Mouse (Mus musculus) heart, adult 9 months (tissue): Measurements from ENCODE around the gene Rdm1.

Source experiments
- DNase-seq, 2 experiments: peaks; one replicate each; pipeline ENCODE4 v3.0.0; 2022; ENCODE audit warnings: low spot score in 2 of 2

Gene Rdm1

GRCm38 (mm10) chr11:101657886-101658750 lies 31.1 kb downstream of the Rdm1 start:
- peak; percentile 70 to 80 for DNase-seq

- peak; percentile 36 to 73 for DNase-seq
Observed at GRCm38 (mm10) chr11:101658751-101659558, 32.0 kb downstream of the Rdm1 start.

GRCm38 (mm10) chr11:101661191-101661590 lies 34.2 kb downstream of the Rdm1 start:
- DNase-seq: no peak

GRCm38 (mm10) chr11:101661786-101662185 lies 34.8 kb downstream of the Rdm1 start:
- DNase-seq: no peak

DNA sequence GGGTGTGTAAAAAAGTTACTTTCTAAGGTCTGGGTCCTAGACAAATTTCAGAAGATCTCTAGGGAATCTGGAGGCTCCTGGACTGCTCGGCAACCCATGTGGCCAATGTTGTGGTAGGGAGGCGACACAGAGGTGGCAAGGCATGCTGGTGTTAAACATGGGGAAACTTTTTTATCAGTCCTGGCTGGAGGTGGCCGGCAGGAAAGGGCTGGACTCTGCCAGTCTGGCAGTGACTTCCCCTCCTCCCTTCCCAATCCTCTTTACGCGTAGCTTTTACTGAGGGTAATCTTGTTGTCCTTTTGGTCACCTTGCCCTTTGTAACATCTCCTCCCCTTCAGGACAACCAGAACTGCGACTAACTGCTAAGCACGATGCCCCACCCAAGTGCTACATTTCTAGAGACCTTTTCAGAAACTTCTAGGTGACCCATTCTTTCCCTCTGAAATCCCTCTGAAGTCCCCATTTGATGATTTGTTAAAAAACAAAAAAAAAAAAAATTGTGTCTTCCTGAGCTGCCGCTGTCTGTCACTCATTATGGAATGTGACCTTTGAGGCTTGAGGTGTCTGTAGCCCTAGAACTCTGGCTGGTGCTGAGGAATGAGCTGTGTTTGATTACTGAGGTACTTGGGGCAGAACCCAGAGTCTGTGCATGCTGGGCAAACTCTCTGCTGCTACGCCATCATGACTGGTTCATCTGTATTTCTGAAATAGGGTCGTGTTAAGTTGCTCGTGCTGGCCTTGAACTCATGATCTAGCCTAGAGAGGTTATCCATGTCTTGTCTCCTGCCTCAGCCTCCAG lies 36.4 kb downstream of the Rdm1 start:
- DNase-seq: no peak

GRCm38 (mm10) chr11:101664825-101665635 lies 38.0 kb downstream of the Rdm1 start, which contains the start of gene Arl4d:
Gene Arl4d (plus strand): TSS chr11:101665541.
- DNase-seq: peak; percentile 96 to 98

DNA sequence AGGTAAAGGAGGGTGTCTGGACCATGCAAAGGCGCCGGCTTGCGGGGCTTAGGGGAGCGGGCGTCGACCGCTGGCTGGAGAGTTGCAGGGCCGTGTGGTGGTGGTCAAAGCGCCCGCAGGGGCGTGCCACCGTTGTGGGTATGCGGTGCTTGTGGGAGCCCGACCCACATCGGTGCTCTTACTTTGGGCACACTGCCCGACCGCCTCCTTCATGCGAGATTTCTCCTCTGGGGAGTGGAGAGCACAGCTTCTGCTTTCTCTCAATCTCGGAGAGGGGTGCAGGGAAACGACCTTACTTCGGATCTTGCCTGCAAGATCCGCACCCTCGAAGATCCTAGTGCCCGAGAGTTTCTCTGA lies 38.6 kb downstream of the Rdm1 start:
- no peak for DNase-seq

DNA sequence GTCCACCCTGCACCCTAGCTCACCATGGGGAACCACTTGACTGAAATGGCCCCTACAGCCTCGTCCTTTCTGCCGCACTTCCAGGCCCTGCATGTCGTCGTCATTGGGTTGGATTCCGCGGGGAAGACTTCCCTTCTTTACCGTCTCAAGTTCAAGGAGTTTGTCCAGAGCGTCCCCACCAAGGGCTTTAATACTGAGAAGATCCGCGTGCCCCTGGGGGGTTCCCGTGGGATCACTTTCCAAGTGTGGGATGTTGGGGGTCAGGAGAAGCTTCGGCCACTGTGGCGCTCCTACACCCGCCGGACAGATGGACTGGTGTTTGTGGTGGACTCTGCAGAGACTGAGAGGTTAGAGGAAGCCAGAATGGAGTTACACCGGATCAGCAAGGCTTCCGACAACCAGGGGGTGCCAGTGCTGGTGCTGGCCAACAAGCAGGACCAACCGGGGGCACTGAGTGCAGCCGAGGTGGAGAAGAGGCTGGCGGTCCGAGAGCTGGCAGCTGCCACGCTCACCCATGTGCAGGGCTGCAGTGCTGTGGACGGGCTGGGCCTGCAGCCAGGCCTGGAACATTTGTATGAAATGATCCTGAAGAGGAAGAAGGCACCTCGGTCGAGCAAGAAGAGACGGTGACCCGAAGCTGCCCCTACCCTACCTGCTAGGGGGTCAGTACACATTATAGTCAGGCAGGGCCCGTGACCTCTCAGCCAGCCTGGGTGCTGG lies 39.8 kb downstream of the Rdm1 start:
- DNase-seq: peak; percentile 46 to 60

GRCm38 (mm10) chr11:101667871-101668532 lies 41.0 kb downstream of the Rdm1 start:
- peak; percentile 70 to 80 for DNase-seq

DNA sequence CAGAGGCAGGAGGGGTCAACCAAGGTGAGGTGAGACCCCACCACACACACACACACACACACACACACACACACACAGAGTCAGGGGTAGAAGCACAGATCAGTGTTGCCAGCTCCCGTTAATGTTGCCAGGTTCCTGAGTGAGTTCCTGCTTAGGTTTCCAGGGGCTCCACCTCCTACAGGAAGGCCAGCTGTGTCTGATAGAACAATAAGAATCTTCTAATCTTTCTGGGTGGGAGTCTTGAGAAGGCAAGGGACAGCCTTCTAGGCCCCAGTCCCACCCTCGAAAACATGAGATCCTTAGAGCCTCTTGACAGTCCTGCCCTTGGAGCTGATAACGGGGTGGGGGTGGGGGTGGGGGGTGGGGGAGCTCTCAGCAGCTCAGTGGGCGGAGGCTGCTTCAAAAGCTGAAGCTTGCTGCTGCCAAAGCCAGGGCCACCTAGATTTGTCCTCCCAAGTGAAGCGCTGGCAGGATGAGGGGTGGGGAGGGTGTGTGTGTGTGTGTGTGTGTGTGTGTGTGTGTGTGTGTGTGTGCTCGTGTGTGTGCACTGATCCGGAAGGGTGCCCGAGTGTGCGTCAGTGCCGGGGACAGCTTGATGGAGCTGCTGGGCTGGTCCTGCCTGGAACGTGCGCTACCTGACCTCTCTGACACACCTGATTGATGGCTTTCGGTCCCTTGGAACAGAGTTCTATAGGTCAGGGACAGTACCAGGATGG lies 41.7 kb downstream of the Rdm1 start:
- DNase-seq: peak; percentile 71 to 80

DNA sequence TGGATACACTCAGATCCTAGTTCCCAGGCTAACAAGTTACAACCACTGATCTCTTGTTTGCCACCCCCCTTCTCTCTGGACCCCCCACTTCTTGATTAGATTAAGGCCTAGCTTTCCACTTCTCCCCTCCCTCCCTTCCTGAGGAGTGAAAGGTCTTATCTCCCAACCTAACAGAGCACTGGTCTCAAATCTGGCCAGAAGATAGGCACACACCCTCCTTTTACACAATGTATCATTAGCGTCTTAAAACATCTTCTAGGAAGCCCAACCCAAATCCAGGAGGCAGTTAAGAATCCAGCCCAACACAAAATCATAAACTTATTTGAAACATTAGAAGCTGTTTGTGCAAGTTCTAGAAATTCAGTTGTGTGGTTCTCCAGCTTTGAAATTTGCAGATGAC lies 43.3 kb downstream of the Rdm1 start:
- no peak for DNase-seq

- no peak for DNase-seq
Observed at GRCm38 (mm10) chr11:101671255-101671654, 44.3 kb downstream of the Rdm1 start.

GRCm38 (mm10) chr11:101673010-101673642 lies 46.1 kb downstream of the Rdm1 start:
- peak; percentile 63 to 75 for DNase-seq

DNA sequence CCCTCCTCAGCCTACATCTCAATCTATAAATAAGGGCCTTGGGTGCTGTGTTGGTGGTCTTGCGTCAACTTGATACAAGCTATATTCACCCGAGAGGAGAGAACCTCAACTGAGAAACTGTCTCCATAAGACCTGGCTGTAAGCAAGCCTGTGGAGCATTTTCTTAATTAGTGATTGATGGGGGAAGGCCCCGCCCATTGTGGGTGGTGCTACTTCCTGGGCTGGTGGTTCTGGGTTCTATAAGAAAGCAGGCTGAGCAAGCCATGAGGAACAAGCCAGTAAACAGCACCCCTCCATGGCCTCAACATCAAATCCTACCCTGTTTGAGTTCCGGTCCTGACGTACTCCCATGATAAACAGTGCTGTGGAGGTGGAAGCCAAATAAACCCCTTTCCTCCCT lies 47.1 kb downstream of the Rdm1 start:
- DNase-seq: no peak

DNA sequence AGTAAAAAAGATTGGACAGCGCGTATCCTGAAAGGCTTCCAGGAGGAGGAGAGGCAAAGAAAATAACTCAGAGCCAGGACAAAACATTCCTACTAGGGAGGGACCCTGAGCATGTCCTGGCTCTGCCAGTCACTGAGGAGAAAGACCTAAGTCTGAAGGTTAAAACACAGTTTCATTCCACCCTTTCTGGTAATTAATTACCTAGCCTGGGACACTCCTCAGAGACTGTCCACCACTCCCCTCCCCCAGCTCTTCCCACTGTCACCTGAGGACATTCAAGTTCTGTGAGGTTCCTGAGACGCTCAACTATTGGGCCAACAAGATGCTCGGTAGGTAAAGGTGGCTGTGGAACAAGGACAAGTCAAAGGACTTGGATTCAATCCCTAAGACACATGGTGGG lies 48.4 kb downstream of the Rdm1 start:
- DNase-seq: no peak

DNA sequence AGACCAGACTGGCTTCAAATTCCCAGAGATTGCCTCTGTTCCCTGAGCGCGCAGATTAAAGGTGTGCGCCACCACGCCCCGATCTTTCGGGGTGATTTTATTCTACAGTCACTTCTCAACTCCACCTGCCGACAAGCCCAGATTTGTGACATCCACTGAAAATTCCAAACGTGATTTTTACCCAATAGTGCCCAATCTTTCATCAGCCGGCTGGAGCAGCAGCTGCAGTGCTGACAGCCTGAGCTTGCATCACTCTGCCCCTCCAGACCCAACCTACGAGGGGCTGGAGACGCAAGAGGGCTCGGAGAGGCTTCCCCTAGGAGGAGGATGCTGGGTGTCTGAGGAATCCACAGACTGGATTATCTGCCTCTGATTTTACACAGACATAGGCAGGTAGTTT lies 50.7 kb downstream of the Rdm1 start:
- DNase-seq: no peak

DNA sequence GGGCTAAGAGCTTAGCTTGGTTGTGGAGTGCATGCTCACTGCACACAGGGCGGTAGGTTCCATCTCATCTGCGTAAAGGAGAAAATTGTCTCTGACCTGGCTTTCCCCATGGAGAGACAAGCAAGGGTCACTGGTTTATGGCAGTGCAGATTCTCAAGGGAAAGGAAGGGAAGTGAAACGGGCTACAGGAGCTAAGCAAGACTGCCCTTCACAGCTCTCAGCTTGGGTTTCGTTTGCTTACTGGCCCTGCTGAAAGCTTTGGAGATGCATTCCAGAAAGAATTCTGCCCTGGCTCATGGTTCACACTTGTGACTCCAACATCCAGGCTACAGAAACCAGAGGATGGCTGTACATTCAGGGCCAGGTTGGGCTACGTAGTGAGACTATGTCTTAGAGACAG lies 51.8 kb downstream of the Rdm1 start:
- DNase-seq: no peak

DNA sequence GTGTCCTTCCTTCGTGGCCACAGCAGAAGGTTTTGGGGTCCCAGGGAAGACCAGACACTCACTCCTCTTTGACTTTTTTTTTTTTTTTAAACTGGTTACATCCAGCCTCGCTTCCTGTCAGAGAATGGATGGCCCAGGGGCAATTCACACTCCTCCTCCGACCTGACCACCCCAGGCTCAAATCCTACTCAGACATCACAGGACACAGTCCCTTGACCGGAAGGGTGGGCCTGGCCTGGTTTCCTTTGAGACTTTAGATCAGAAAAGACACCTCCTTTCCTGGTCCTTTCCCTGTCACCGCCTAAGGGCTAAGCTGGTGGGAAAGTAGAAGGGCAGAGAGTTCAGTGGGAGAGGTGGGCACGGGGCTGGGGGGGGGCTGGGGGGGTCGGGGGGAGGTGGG lies 52.9 kb downstream of the Rdm1 start:
- peak; percentile 48 to 71 for DNase-seq
